Mouse (Mus musculus): ENCODE data around the gene Ifi27l2a. TPM values are rescaled to one million over a fixed set of nuclear protein-coding genes. Genes with fewer than 3 reads are reported as not detected.
A peak's percentile ranks its signal among the peaks of the same experiment; 100 is the strongest.

Ifi27l2a gene
- total RNA-seq, 1 experiment from 2014 or later: 36.9 TPM

DNA sequence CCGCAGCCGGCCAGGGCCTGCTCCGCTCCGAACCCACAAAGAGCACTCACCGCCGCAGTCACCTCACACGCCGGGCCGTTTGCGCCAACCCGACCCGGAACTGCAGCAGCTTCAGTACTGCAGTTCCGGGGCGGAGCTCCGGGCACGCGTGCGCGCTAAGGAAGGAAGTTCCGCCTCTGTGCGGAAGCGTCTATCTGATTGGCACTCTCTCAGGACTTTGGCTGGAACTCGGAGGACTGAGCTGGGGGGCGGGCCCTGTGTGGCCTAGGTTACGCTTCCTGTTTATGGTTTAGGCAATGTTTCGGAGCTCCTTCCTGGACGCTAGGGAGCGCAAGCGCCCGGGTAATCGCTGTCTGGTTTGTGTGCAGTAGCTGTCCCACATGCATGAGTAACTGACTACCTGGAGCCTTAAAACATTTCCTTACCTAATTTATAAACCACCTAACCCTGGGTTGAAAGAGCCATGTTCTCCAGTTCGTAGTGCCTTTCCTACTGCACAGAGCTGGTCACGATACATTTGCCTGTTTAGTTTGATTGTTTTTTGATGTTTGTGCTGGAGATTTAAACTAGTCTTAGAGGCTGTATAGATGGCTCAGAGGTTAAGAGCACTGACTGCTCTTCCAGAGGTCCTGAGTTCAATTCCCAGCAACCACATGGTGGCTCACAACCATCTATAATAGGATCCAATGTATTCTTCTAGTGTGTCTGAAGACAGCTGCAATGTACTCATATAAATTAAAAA lies 17.6 kb downstream of the Ifi27l2a start, which contains the start of gene Ddx24:
Ddx24 (minus strand) TSS at position 102 of the 742 bp plus-strand sequence.
- peak; percentile 94 for DNase-seq

DNA sequence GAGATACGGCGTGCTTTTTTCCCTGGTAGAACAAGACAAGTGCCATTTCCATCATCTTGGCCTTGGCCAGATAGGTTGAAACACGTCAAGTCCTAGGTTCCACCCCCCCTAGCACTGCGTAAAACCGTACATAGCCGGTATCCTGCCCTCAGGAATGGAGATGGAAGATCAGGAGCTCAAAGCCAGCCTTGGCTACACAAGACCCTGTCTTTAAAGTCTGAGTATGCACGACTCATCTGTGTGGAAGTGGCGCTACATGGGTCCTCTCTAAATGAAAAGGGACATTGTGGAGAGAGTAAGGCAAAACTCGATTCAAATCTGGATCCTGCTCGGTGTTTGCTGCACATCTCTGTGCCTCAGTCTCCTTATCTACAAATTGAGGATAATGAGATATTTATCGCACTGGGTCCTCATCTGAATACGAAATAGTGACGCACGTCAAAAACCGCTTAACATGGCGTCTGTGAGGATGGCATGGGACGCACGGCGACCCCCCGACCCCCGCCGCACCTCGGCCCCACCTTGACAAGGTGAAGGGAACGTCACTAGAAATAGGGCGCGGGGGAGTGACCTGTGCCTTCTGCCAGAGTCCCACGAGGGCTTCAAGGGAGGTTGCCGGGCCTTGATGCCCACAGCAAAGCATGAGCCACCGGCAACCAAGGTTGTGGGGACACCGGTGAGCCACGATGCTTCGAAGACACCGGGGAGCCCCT lies 18.3 kb downstream of the Ifi27l2a start:
- DNase-seq: no peak

DNA sequence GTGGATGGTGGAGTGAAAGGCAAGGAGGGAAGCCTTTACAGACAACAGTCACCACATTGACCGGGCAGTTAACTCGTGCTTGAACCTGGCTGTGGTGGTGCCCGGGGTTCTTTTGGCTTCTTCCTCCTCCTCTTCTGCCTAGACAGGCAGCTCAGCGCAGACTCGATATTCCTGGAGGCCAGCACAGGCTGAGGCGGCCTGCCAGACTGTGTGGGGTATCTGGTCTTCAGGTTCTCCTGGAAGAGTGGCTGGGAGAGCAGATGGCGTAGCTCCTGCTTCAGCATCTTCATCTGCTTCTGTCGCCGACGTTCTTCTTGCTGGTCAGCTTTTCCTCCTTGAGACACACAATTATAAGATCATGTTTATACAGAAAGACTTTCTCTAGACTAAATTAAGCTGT lies 35.3 kb downstream of the Ifi27l2a start:
- no peak for DNase-seq

DNA sequence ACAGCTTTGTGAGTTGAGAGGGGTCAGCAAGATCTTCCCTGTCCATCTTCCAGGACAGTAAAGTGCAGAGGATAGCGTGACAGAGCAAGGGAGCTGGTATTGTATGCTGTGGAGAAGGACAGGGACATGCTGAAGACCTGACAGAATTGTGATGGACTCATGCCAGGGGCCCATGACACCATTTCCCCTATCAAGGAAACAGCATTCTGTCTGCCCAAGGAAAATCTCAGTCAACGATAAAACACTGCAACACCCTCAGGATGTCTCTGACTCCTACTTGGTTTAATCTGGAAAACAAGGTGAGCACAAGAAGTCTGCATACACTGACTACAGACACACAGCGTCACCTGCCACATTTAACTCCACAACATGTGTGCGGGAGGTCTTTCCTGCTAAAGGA lies 35.8 kb downstream of the Ifi27l2a start, which contains the start of gene 9330161L09Rik:
9330161L09Rik (minus strand) TSS at position 101 of the 400 bp plus-strand sequence.
- no peak for DNase-seq

DNA sequence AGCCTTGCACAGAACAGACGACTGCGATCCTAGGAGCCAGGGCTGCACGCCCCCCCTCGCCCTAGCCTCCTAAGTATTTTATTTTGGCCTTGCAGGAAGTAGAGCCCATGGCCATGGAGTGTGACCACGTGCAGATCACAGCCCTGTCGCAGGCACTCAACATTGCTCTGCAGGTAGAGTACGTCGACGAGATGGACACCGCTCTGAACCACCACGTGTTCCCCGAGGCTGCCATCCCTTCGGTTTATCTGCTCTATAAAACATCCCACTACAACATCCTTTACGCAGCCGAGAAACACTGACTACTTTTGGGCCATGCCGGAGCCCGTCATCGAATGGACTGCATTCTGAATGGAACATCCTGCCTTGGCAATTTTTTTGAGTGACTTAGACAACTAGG lies 39.3 kb downstream of the Ifi27l2a start:
- DNase-seq: no peak

DNA sequence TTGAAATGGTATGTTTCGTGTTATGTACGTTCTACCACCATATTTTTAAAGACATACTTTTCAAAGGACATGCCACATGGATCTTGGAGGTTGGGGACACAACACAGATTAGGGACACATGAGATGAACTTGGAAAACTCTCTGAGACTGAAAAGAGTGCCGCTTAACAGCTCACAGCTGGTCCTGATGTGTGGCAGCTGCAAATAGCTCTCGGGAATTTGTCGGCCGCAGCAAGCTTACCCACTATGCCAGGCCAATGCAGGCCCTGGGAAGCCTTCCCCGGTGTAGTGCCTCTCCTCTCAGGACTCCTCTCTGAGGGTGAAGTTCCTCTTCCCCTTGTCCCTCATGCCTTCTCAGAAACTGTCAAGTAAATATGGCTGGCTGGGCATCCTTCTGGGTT lies 46.7 kb downstream of the Ifi27l2a start:
- DNase-seq: no peak

DNA sequence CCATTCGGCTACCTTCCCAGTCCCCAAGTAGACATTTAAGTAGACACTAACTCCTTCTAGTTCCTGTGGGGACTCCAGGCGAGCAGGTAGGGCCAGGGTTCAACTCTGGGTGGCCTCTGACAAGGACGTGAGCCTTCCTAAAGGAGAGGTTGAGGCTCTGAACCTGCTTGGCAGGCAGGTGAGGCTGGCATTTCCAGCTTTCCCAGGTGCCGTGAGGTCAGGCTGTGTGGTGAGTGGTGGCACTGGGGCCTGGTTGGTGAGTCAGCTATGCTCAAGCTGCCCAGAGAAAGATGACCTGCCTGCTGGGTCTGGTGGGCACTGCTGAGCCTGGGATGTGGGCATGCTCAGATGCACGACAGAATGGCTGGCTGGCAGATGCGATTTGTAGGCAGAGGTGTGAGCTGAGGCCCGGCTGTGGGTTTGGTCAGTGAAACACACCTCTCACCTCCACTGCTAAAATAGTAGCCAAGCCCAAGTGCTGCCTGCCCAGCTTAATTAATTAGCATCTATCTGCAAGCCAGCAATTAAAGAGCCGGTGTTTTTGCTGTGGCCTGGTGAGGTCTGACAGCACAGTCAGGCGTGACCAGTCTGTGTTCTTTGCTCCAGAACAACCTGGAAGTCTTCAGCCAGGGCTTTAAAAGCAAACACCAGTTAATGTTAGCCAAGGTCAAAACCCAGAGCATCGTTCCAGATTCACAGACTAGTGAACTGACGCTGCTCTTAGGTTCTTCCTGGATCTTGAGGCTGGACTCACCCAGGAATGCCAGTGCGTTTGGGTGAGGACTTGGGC lies 47.8 kb downstream of the Ifi27l2a start:
- no peak for DNase-seq

DNA sequence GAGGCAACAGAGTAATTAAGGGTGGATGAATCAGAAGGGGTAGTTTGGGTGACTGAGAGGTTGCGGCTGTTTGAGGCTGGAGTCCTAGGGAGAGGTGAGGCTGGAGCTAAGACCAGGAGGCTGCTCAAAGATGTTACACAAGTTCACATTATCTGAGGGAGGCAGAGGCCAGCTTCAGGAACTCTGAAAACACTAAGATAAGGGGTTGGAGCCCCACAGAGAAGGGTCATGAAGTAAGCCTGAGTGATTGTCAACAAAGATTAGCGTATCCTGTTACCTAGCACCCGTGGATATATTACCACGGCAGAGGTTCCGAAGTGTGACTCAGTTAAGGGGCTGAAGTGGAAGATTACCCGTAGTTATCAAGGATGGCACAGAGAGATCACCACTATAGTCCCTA lies 50.0 kb downstream of the Ifi27l2a start:
- no peak for DNase-seq

Other genes starting within 250 kb of the Ifi27l2a start
- 1.4 and 1.8 TPM in 2 replicates for gene Prima1, start 201.5 kb downstream of the Ifi27l2a start, total RNA-seq (2021)
- not detected in 2 replicates for gene Fam181a, start 132.7 kb downstream of the Ifi27l2a start, total RNA-seq (2021)
- 0.85 and 1.4 TPM in 2 replicates for gene Asb2, start 87.7 kb downstream of the Ifi27l2a start, total RNA-seq (2021)
- 3.5 and 3.9 TPM in 2 replicates for gene Otub2, start 55.0 kb downstream of the Ifi27l2a start, total RNA-seq (2021)
- 1.3 and 1.6 TPM in 2 replicates for gene 9330161L09Rik, start 35.9 kb downstream of the Ifi27l2a start, total RNA-seq (2021)
- 109 TPM in 2 replicates for gene Ddx24, start 17.9 kb downstream of the Ifi27l2a start, total RNA-seq (2021)
- gene Ifi27, start 9.5 kb downstream of the Ifi27l2a start, total RNA-seq (2021): 843 and 1,153 TPM in 2 replicates
- gene Ifi27l2b, start 13.5 kb upstream of the Ifi27l2a start, total RNA-seq (2021): not detected in 2 replicates
- gene Ppp4r4, start 88.6 kb upstream of the Ifi27l2a start, total RNA-seq (2021): 5.3 and 5.4 TPM in 2 replicates
- 0.36 and 2.9 TPM in 2 replicates for gene Serpina10, start 187.8 kb upstream of the Ifi27l2a start, total RNA-seq (2021)
- 0.39 and 3.9 TPM in 2 replicates for gene Serpina6, start 213.5 kb upstream of the Ifi27l2a start, total RNA-seq (2021)
- gene Serpina16, start 232.5 kb upstream of the Ifi27l2a start, total RNA-seq (2021): not detected in 2 replicates

Measured in adrenal gland, postnatal 25 days (tissue).